Mouse (Mus musculus) liver, adult 2 months (tissue): ENCODE results near the gene Ccdc141. TPM values are rescaled to one million over a fixed set of nuclear protein-coding genes. Genes with fewer than 3 reads are reported as not detected.

Source experiments
- DNase-seq: peaks from one replicate; pipeline ENCODE4 v3.0.0-alpha.2; 2011; ENCODE audit warnings: low read depth, low spot score; ENCODE audit errors: extremely low read depth
- H3K27ac ChIP-seq: fragments of 200-500 bp; replicated peaks from 2 replicates; pipeline ENCODE4 v1.5.1; 2012; ENCODE audit warnings: low read depth, mild to moderate bottlenecking, control low read depth, inconsistent platforms, low read length; ENCODE audit not compliant: insufficient read depth
- H3K27me3 ChIP-seq: fragments of 200-500 bp; 2 replicates; pipeline ENCODE4 v1.6.1; 2012; ENCODE audit warnings: mild to moderate bottlenecking, moderate library complexity, low read length, inconsistent platforms; ENCODE audit not compliant: control insufficient read depth, insufficient read depth
- H3K36me3 ChIP-seq: fragments of 200-500 bp; 2 replicates; pipeline ENCODE4 v1.6.1; 2012; ENCODE audit warnings: low read length, inconsistent platforms; ENCODE audit not compliant: control insufficient read depth, insufficient read depth
- H3K4me1 ChIP-seq: fragments of 200-500 bp; 2 replicates; pipeline ENCODE4 v1.6.1; 2011; ENCODE audit warnings: low read length; ENCODE audit not compliant: control insufficient read depth, insufficient read depth
- H3K4me3 ChIP-seq: fragments of 200-500 bp; 2 replicates; pipeline ENCODE4 v1.5.1; 2011; ENCODE audit warnings: low read depth, mild to moderate bottlenecking, control low read depth, low read length, moderate library complexity; ENCODE audit not compliant: insufficient read depth
- H3K79me2 ChIP-seq: fragments of 200-500 bp; 2 replicates; pipeline ENCODE4 v1.6.1; 2012; ENCODE audit warnings: inconsistent platforms, mild to moderate bottlenecking, low read length, moderate library complexity; ENCODE audit not compliant: control insufficient read depth, insufficient read depth
- H3K9ac ChIP-seq: fragments of 200-500 bp; 2 replicates; pipeline ENCODE4 v1.6.1; 2012; ENCODE audit warnings: low read depth, mild to moderate bottlenecking, control low read depth, inconsistent platforms, low read length
- CTCF ChIP-seq: fragments of 200-500 bp; IDR thresholded peaks from 2 replicates; pipeline ENCODE4 v1.5.1; 2011; ENCODE audit warnings: low read depth, low read length, control low read depth
- POLR2A ChIP-seq: fragments of 200-500 bp; IDR thresholded peaks from 2 replicates; pipeline ENCODE4 v1.6.1; 2011; ENCODE audit warnings: low read length, control low read depth; ENCODE audit not compliant: insufficient read depth; ENCODE audit errors: extremely low read depth
- WGBS: fragments of 180-500 bp; shearing (Covaris S2); methylation state at CpG from one replicate; pipeline ENCODE4 v1.1.7; 2018; 5-methylcytosine and 5-hydroxymethylcytosine counted together
- polyA plus RNA-seq: library from polyadenylated mRNA; depleted of rRNA; stranded (reverse); fragments of >200 nt; gene quantifications from 2 replicates; pipeline ENCODE4 v1.2.3, GENCODE M21; 2012
- total RNA-seq: library from RNA; depleted of rRNA; stranded (reverse); fragments of >200 nt; gene quantifications from 2 replicates; pipeline ENCODE4 v1.2.3, GENCODE M21; 2014

The Ccdc141 gene
- total and polyA plus RNA-seq, 2 experiments = 8.6 to 17.7 TPM

DNA sequence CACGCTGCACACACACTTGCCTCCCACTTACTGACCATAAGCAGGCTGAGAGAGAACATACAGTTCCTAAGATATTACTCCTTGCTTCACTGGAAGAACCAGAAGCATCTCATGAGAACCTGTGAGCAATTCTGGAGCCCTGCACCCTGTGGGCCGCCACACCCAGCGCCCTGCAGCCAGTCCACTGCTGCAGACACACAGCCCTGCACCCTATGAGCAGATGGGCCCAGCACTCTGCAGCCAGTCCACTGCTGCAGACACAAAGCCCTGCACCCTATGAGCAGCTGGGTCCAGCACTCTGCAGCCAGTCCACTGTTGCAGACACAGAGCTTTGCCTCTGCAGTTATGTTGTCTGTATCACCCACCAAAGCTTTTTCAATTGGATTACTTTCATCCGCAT is 29.9 kb upstream of the Ccdc141 start:
- Histone ChIP-seq H3K36me3 (no peaks in the 10 kb centered on the region), H3K27me3 (no peaks in the 10 kb centered on the region), H3K27ac (no peak overlapping the region), H3K4me3 (no peak overlapping the region), H3K9ac (no peak overlapping the region), H3K79me2 (no peaks in the 10 kb centered on the region), H3K4me1 (no peaks in the 10 kb centered on the region; the same call in 1 of the 2 replicates)
- 92% methylated on average over 4 of the region's 4 CpGs for WGBS
- no peak for DNase-seq
- TF ChIP-seq POLR2A = no peak
- no peak for TF ChIP-seq CTCF

GRCm38 (mm10) chr2:77198246-77198645 is 27.8 kb upstream of the Ccdc141 start:
- Histone ChIP-seq H3K4me1 (no peaks in the 10 kb centered on the region; the same call in 1 of the 2 replicates), H3K27me3 (no peaks in the 10 kb centered on the region), H3K36me3 (no peaks in the 10 kb centered on the region), H3K27ac (no peak overlapping the region), H3K4me3 (no peak overlapping the region), H3K9ac (no peak overlapping the region), H3K79me2 (no peaks in the 10 kb centered on the region)
- DNase-seq = peak; percentile 59
- 35% methylated on average over 5 of the region's 5 CpGs for WGBS
- TF ChIP-seq CTCF = no peak
- TF ChIP-seq POLR2A = no peak

- no peaks in the 10 kb centered on the region for H3K79me2 ChIP-seq
- no peak overlapping the region for H3K4me3 ChIP-seq
- no peaks in the 10 kb centered on the region for H3K36me3 ChIP-seq
- H3K9ac ChIP-seq = no peak overlapping the region
- 80% methylated on average over 4 of the region's 4 CpGs for WGBS
- H3K27me3 ChIP-seq = no peaks in the 10 kb centered on the region
- TF ChIP-seq POLR2A (no peak), CTCF (no peak)
- H3K27ac ChIP-seq = no peak overlapping the region
- no peaks in the 10 kb centered on the region; the same call in 1 of the 2 replicates for H3K4me1 ChIP-seq
- no peak for DNase-seq
These were observed 26.4 kb upstream of the Ccdc141 start for GRCm38 (mm10) chr2:77196819-77197218.

- WGBS = 78% methylated on average over 5 of the region's 5 CpGs
- DNase-seq = no peak
- no peaks in the 10 kb centered on the region; the same call in 1 of the 2 replicates for H3K4me1 ChIP-seq
- H3K9ac ChIP-seq = no peak overlapping the region
- TF ChIP-seq CTCF (no peak), POLR2A (no peak)
- H3K27me3 ChIP-seq = no peaks in the 10 kb centered on the region
- H3K36me3 ChIP-seq = no peaks in the 10 kb centered on the region
- H3K27ac ChIP-seq = peak overlapping the region; percentile 22
- no peak overlapping the region for H3K4me3 ChIP-seq
- no peaks in the 10 kb centered on the region for H3K79me2 ChIP-seq
These were observed 24.6 kb upstream of the Ccdc141 start for GRCm38 (mm10) chr2:77195056-77195455.

DNA sequence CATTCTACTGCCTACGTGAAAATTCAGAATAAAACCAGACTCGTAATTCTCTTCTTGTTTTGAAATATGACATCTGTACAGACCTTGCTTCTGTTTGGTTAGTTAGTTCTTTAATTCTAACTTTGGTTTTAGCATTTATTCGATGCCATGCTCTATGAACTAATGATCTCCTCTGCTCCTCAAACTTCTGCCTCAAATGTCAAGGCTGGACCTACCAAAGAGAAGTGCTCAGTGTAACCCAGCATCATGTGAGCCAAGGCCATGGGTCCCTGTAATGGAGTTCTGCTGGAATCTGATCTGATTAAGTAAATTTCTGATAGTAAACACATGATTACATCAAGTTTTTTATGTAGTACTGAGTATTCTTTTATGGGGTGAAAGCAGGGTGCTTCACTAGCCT is 21.4 kb upstream of the Ccdc141 start:
- no peak overlapping the region for H3K27ac ChIP-seq
- DNase-seq = no peak
- 95% methylated on average over 3 of the region's 3 CpGs for WGBS
- no peak overlapping the region for H3K9ac ChIP-seq
- TF ChIP-seq CTCF = no peak
- TF ChIP-seq POLR2A = no peak
- no peak overlapping the region for H3K4me3 ChIP-seq
- H3K27me3 ChIP-seq = no peaks in the 10 kb centered on the region
- H3K4me1 ChIP-seq = no peaks in the 10 kb centered on the region
- no peaks in the 10 kb centered on the region for H3K36me3 ChIP-seq
- H3K79me2 ChIP-seq = no peaks in the 10 kb centered on the region

GRCm38 (mm10) chr2:77190891-77191290 is 20.5 kb upstream of the Ccdc141 start:
- H3K4me1 ChIP-seq = no peaks in the 10 kb centered on the region
- no peak overlapping the region for H3K9ac ChIP-seq
- WGBS = 96% methylated on average over 7 of the region's 7 CpGs
- DNase-seq = no peak
- H3K27ac ChIP-seq = no peak overlapping the region
- no peak for TF ChIP-seq POLR2A
- TF ChIP-seq CTCF = no peak
- no peaks in the 10 kb centered on the region for H3K27me3 ChIP-seq
- H3K4me3 ChIP-seq = no peak overlapping the region
- no peaks in the 10 kb centered on the region for H3K79me2 ChIP-seq
- H3K36me3 ChIP-seq = no peaks in the 10 kb centered on the region
